Mouse (Mus musculus) hindlimb bud, embryonic 11.5 days (tissue): ENCODE data around the gene 5730522E02Rik.
A peak's percentile ranks its signal among the peaks of the same experiment; 100 is the strongest.

Experiments used
- DNase-seq: peaks from one replicate; pipeline ENCODE4 v3.0.0-alpha.2; 2012; ENCODE audit warnings: low read depth, low spot score; ENCODE audit errors: extremely low spot score

The 5730522E02Rik gene

DNA sequence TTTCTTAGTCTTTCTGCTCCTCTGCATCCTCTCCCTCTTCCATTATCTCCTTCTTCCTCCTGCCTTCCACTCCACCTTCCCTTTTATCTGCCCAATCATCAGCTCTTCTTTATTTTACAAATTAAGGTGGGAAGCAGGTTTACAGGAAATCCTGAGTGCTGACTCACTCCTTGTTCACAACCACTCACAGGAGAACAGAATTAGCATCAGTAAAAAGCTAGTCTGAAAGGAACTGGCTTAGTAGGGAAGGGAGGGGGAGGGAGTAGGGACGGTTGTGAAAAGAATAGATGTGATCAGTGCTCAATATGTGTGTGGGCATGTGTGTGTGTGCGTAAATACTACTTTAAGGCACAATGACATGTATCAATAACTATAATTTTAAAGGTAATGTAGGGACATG, 81.5 kb downstream of the 5730522E02Rik start:
- no peak for DNase-seq

DNA sequence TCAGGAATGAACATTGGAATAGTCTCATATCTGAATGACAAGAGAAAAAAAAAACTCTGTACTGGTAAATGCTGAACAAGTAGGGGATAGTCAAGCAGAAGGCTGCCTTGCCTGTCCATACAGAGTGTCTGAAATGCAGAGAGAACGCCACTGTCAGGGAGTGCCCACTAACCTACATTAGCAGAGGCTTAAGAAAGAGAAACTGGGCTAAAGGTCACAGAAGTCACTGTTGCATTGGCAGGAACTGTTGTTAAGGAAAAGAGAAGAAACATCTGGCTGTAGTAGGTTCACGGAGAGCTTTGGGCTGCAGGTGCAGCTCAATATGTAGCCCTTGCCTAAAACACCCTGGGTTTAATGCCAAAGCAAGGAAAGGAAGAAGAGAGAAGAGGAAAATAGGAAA, 82.2 kb downstream of the 5730522E02Rik start:
- DNase-seq = no peak

DNA sequence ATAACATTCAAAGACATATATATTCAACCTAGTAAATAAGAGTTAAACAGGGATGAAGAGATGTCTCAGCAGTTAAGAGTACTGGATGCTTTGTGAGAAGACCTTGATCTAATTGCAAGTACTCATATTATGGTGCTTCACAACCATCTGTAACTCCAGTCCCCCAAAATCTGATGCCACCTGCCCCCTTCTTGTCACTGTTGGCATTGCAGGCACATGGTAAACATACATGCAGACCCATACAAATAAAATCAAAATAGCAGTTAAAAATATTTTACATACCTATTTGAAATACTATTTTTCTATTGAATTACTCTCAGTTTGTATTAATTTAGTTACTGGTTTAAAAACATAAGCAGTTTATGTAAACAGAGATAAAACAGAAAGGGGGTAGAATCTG, 84.6 kb downstream of the 5730522E02Rik start:
- no peak for DNase-seq

GRCm38 (mm10) chr11:26120781-26121557, 89.6 kb downstream of the 5730522E02Rik start:
- no peak for DNase-seq

GRCm38 (mm10) chr11:26117651-26118050, 92.9 kb downstream of the 5730522E02Rik start:
- DNase-seq = no peak

DNA sequence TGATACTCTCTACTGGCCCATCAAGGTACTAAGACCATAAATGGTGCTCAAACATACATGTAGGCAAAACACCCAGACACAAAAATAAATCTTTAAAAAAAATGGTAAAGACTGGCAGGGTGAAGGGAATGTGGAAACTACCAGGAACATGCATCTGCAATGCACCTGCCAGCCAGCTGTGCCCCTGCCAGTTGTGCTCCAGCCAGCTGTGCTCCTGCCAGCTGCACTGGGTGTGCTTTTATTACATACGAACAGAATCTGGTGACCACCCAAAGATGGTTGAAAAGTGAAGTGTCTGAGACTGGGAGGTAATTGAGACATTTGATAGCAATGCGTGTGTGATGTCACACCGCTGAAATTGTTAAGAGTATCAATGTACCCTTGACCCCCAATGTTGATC, 98.4 kb downstream of the 5730522E02Rik start:
- no peak for DNase-seq

DNA sequence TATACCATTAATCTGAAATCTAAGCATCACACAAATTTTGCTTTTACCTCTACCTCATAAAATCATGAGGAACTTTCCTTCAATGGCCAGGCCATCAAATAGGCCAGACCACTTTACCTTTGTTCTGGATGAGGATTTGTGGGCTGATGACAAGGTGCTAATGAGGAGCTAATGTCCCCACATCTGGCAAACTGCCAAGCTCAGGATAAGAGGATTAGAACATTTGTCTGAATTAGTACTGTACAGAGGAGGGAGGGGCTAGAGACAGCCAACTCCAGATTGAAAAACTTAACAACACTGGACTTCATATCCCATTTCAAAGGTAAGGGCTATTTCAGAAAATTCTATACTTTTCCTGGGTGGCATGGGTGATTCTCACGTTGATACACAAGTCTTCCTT, 101.9 kb downstream of the 5730522E02Rik start:
- DNase-seq = peak; percentile 56

- DNase-seq = no peak
Measured at GRCm38 (mm10) chr11:26104680-26105079, 105.9 kb downstream of the 5730522E02Rik start.

DNA sequence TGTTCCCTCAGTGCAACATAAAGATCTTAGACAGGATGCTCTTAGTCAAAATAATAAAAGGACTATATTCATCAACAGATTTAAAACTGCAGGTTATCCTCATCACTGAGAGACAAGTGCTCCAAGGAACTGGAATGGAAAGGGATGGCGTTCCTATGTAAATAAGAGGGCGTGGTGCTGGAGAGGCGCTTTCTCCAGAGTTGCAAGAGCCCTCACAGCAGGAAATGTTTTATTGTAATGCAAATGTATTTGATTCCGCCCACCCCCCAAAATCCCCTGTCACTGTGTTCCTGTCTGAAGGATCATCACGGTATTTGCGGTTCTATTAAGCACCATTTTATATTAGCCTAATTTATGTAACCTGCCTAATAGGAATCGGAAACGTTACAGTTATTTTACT, 106.9 kb downstream of the 5730522E02Rik start:
- DNase-seq = no peak

- DNase-seq = no peak
Measured at GRCm38 (mm10) chr11:26102878-26103277, 107.7 kb downstream of the 5730522E02Rik start.

DNA sequence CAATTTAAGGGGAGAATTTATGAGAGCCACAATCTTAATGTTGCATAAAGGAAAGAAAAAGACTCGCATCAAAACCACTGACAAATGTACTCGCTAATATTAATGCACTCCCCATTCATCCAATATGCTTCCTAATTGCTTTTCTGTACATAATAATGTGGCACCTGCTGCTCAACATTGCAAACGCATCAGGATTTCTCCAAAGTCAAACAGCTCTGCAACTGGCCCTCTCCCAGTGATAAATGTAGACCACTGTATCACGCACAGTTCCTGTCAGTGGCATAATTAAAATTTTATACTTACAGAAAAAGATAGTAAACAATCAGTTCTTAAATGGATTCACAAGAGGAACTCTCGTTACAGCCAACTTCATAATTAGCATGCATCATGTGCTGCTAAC, 110.5 kb downstream of the 5730522E02Rik start:
- DNase-seq = no peak

GRCm38 (mm10) chr11:26098933-26099332, 111.6 kb downstream of the 5730522E02Rik start:
- DNase-seq = no peak

GRCm38 (mm10) chr11:26096095-26096494, 114.5 kb downstream of the 5730522E02Rik start:
- DNase-seq = no peak

- no peak for DNase-seq
Measured at GRCm38 (mm10) chr11:26088993-26089392, 121.6 kb downstream of the 5730522E02Rik start.

DNA sequence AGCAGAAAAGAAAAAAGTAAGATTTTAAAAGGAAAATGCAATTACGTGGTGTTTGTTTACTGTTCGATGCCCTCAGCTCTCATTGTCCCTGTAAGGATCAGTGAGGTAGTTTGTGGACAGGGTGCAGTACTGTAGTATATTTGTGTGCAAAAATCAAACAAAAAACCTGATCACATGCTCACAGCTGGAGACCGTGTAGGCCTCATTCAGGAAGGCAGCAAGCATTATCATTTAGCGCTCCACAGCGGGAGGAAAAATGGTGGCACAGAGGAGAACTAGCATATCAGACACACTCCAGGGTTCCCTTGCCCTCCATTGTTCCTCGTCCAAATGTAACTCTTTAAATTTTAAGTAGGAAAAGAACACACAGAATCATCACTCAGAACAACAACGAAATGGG, 123.9 kb downstream of the 5730522E02Rik start:
- DNase-seq = no peak

DNA sequence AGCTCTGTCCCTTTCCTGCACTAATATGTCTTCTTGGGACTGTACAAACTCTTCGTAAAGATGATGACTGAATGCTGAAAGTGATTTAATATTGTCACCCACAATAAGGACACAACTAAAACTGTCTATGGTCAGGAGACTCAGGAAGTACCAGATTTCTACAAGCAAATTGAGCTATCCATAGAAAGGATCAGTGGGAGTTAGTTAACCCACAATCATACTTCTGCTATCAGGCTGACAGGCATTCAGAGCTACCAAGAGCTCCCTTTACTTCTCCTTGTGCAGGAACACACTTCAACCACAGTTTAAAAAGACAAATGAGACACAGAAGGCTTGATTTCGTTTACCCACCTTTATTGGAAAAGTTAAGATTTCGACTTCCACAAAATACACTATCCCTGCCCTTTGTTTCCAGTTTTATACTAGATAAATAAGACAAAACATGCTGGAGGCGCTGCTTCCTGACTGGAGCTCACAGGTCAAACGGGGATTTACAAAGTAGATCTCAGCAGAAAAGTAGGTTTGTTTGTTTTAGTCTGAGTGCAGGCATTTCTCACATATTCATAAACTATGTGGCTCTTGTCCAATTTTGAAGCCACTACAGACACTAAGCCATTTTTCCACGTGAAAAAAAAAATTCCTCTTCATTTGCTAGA, 125.1 kb downstream of the 5730522E02Rik start:
- no peak for DNase-seq

GRCm38 (mm10) chr11:26076335-26076734, 134.2 kb downstream of the 5730522E02Rik start:
- no peak for DNase-seq

GRCm38 (mm10) chr11:26075536-26075935, 135.0 kb downstream of the 5730522E02Rik start:
- no peak for DNase-seq

DNA sequence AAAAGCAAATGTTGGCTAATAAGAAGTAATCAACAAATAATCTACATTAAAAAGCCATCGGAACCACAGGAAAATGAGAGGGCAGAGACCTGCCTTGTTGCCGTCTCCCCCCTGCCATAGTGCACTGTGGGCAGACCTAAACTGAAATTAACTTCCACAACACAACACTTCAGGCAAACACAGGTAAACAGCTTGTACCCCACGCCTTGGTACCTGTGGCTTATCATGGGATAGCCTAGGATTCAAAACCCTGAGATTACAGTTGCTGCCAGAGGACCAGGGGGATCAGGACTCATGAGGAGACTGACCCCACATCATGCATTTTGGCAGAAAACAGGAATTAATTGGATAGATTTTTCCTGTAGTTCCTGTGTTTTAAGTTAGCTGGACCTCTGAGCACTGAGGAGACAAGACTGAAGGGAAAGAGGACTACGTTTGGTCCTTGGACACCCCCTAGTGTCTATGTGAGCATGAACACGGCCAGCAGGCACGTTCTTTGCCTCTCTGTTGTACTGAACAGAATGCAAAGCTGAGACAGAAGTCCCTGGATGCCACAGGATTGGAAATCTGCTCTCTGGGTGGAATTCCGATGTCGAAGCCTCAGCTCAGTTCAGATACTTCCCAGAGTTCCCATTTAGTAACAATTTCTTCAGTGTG, 136.8 kb downstream of the 5730522E02Rik start:
- peak; percentile 30 for DNase-seq

DNA sequence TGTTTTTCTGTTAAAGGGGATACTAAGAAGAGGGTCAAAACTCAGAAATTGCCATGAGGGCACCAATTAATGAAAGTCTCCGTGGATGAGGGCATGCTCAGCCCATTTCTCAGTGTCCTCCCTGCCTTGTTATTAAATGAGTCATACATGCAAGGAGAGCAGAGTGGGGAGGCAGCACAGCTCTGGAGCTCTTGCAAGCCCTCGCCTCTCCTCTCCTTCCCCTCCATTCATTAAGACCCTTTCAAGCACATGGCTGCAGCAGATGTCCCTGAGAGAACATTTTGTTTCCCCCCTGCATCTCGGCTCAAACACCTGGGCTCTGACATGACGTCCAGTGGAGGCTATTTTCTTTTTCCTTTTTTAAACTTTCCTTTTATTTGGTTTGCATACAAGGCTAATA, 138.5 kb downstream of the 5730522E02Rik start:
- no peak for DNase-seq

- DNase-seq = no peak
Measured at GRCm38 (mm10) chr11:26063252-26063651, 147.3 kb downstream of the 5730522E02Rik start.
